Mouse (Mus musculus) frontal cortex, postnatal 10 days (tissue): ENCODE data around the gene Tmed11.
"Not testable (repeated sequence)": the region's sequence is repeated elsewhere in the genome, so short reads cannot be mapped to it uniquely, and the experiment has no call there.

Source experiments
- DNase-seq, 2 experiments: peaks; one replicate each; pipeline ENCODE4 v3.0.0; 2022; ENCODE audit warnings: low spot score in 2 of 2, mixed read lengths in 1 of 2

Tmed11 gene

DNA sequence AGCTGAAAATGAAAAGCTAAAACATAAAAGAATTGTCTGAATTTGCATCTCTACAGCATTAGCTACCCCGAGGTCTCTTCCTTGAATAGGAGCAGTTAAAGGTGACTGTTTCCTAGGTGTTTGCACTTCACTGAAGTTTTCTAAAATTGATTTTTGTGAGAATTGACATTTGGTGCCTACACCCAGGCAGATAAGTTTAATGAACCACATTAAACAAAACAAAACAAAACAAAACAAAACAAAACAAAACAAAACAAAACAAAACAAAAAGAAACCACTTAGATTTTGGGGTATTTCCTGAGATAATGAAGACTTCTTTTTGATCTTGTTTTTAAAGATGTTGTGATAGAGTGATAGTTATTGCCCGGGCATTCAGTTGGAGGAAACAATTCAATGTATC is at the start of gene Tmed11:
Tmed11 (minus strand) TSS at position 101 of the 400 bp plus-strand sequence.
- DNase-seq: not testable (repeated sequence)

DNA sequence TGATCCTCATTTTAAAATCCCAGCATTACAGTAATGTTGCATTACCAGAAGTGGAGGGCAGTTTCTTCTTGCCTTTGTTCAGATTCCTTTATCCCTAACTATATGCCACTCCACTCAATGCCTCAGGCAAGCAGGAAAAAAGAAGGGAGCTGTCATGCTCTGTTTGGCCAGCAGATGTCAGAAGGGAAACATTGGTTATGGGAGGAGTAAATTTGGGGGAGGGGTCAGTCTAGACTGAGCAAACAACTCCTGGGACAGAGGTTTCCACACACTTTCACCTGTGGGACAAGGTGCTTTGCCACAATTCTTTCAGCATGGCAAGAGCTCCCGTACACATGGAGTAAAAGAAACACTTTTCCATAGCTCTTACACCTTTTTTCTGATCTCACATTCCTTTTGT is 41.0 kb upstream of the Tmed11 start:
- no peak for DNase-seq

DNA sequence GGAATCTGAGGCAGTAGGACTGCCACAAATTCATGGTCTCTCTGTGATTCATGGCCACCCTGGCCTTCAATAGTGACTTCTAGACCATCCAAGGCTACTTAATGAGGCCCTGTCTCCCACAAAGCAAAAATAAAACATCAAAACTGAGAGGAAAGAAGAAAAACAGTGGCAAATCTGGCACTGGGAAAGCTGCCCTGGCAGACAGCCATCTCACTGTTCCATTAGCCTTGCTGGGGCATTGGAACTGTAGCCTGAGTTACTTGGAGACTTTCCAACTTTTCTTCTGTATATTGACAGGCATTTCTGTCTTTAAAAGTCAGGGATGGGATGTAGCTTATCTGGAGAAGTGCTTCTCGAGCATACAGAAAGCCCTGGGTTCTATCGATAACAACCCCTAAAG is 28.1 kb upstream of the Tmed11 start:
- peak in 1 of 2 experiments; percentile 3 for DNase-seq

DNA sequence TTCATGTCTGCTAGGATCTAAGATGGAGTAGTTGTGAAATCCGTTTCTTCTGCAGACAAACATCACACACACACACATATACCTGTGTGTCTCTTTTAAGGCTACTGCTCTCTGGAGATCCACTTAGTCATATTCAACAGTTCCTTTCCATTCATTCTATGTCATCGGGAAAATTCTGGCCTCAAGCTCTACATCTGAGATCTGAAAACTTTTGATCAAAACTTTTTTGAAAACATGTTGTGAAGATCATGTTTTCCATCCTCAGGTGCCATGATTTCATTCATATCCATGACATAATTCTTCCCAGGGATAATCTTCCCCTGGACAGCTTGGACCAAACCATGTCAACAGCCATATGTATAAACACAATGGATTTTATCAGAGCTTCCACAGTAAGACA is 13.6 kb upstream of the Tmed11 start, which contains the start of gene Vmn2r8:
Vmn2r8 (minus strand) TSS at position 101 of the 400 bp plus-strand sequence.
- DNase-seq: not testable (repeated sequence)

DNA sequence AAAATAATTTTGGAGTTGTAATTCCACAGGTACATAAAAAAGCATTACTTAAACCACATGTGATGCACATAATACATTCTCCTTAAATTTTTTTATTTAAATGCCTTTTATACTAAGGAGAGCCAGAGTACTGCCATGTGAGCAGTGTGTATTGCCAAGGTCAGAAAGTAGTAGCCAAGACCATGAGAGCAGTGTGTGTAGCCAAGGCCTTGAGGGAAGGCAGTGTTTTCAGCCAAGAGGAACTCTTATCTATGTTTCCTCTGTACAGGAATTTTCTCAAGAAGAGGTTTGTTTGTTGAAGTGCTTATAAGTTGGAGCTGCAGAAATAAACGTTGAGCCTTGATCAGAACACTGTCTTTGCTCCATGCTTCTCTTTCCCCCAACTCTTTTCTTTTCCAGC is 8.5 kb upstream of the Tmed11 start:
- DNase-seq: no peak

DNA sequence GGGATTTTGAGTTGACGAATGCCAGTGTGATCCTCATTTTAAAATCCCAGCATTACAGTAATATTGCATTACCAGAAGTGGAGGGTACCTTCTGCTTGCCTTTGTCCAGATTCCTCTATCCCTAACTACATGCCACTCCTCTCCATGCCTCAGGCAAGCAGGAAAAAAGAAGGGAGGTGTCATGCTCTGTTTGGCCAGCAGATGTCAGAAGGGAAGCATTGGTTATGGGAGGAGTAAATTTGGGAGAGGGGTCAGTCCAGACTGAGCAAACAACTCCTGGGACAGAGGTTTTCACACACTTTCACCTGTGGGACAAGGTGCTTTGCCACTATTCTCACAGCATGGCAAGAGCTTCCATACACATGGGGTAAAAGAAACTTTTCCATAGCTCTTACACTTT is 4.8 kb downstream of the Tmed11 start:
- not testable (repeated sequence) for DNase-seq

DNA sequence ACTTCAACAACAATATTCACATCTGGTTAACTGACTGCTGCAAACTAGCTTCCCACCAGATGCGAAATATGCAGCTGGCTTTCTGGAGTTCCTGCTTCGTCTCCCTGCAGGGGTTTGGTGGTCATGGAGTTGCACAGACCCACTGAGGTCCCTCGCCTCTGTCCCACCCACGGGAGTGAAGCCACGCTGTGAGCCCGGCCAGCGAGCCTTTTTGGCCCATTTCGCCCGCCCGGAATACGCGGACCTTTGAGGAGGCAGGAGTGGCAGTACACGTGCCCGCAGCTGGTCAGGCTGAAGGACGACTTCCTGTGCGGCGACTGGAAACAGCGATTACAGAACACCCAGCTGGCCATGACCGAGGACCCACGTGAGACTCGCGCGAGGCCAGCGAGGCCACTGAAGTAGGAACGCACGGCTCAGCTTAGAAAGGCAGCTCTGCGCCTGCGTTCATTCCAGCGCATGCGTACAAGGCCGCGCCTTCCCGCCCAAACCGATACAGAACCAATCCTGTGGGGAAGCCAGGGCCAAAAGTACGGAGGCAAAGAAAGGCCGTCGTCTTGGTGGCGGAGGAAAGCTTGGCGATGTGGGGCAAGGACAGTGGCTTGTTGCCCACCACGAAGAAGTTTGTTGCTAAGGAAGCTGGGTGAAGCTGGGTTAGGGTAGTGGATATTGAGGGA is 20.4 kb downstream of the Tmed11 start, which contains the start of gene Rnf212:
Rnf212 (minus strand) TSS at position 353 of the 677 bp plus-strand sequence.
- DNase-seq: no peak

DNA sequence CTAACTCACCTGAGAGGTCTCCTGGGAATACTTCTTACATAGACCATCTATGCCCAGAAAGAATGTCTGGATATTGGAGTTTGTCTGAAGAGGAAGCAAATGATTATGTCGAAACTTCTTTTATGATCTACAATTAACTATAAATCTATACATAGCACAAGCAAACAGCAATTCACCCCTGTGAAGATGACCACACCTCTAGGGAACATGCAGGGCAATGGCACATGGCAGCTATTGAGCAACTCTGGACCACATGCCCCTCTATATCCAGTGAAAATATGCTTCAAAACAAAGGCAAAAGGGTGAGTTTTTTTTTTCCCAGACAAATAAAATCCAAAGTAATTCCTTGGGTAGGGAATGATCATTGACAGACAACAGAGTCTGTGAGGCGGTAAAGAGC is 35.2 kb downstream of the Tmed11 start:
- no peak for DNase-seq

DNA sequence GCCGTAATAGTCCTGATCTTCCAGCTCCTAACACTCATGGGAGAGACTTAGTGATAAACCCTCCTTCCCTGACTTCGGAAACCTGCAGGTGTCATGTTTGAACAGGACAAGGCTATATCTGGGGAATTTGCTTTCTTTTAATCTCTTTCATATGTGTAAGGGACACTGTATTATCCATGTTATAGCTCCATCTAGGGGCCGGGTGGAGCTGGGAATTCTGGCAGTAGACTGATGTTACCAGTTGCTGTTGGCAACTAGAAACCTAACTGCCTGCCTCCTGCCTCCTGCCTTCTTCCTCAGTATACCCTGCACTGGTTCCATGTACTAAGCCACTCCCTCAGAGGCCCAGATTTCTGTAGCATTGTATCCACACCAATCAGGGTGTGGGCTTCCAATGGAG is 36.8 kb downstream of the Tmed11 start:
- DNase-seq: peak; percentile 5 to 12

DNA sequence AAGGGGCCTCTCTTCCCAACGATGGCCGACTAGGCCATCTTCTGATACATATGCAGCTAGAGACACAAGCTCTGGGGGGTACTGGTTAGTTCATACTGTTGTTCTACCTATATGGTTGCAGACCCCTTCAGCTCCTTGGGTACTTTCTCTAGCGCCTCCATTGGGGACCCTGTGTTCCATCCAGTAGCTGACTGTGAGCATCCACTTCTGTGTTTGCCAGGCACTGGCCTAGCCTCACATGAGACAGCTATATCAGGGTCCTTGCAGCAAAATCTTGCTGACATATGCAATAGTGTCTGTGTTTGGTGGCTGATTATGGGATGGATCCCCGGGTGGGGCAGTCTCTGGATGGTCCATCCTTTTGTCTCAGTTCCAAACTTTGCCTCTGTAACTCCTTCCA is 43.9 kb downstream of the Tmed11 start:
- not testable (repeated sequence) for DNase-seq

DNA sequence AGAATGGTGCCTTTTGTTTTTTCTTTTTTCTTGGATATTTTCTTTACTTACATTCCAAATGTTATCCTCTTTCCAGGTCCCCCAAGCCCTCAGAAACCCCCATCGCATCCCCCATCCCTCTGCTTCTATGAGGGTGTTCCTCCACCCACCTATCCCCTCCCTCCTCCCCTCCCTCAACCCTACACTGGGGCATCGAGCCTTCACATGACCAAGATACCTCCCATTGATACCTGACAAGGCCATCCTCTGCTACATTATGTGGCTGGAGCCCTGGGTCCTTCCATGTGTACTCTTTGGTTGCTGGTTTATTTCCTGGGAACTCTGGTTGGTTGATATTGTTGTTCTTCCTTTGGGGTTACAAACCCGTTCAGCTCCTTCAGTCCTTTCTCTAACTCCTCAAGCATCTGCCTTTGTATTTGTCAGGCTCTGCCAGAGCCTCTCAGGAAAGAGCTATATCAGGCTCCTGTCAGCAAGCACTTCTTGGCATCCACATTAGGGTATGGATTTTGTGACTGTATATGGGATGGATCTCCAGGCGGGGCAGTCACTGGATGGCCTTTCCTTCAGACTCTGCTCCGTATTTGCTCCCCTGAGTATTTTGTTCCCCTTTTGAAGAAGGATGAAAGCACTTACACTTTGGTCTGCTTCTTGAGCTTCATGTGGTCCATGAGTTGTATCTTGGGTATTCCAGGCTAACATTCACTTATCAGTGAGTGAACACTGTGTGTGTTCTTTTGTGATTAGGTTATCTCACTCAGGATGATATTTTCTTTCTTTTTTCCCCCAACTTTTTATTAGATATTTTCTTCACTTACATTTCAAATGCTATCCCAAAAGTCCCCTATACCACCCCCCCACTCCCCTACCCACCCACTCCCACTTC is 44.6 kb downstream of the Tmed11 start:
- no peak for DNase-seq

DNA sequence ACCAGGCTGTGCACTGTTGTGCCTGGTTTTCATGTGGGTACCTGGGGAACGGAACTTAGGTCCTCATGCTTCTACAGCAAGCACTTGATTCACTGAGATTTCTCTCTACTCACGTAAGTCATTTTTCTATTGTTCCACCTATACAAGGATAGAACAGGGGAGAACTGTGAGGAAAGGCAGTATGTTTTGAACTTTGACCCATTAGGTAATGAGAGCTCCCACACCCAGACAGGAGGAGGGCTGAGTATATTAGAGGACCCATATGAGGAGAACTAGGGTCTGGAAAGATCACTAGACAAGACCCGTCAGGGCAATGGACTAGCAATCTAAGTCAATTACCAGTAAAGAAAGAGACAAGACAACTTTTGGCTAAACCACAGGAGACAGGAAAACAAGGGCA is 50.5 kb downstream of the Tmed11 start:
- DNase-seq: no peak

DNA sequence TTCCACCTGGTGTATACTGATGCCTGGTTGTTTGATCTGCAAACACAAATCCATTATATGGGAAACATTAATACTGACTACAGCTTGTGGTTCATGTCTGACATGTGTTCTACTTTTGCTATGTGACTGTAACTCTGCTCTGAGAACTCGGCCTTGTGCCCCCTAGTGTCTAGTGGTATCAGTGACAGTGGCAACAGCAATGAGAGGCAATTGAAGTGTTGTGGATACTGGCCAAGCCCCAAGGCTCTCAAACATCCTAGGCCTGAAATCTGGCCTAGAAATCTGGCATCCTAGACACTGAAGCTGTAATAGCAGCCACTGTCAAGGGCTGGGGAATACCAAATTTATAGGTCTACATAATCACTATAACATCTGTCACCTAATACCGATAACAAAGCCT is 51.3 kb downstream of the Tmed11 start:
- DNase-seq: no peak

DNA sequence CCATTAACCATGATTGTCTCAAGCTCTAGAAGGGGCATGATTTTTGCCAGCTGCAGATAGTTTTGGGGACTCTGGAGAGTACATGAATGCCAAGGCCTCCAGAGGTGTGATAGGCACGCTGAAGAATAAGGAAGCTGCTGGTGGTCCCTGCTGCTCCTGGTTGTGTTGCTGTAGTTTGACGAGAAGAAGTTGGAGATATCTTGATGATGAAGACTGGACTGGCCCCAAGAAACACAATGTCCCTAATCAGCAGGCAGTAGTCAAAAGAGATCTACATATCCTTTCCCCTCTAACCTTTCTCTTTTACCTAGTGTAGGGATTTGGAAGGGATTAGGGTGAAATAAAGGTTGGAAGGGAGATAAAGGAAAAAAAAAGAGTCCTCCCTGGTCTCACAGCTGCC is 52.6 kb downstream of the Tmed11 start:
- DNase-seq: no peak

DNA sequence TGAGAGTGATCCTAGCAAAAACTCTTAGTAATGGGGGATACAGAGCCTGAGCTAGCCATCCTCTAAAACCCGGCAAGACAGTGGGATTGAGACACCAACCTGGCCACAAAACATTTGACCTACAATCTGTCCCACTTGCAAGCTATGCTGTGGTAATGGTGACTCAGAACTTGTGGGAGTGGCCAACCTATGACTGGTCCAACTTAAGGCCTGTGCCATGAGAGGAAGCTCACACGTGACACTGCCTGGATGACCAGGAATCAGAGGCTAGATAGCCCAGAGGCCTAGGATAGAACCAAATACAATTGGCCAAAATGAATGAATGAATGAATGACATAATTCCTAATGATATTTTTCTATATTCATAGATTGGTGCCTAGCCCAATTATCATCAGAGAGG is 53.3 kb downstream of the Tmed11 start:
- DNase-seq: no peak

DNA sequence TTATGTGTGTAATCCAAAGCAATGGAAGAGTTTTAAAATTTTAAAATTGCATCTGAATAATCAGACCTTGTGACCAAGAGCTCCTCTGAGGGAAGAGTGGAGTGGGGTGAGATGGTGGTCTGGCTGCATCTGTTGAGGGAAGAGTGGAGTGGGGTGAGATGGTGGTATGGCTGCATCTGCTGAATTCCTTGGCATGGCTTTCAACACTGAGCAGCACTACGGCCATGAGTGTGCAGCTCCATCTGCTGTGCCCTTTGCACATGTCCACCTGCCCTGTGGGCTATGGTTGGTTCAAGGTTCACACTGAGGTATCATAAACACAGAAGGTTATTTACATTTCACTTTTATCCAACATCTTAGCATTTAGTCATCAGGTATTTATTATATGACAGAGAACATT is 67.7 kb downstream of the Tmed11 start:
- DNase-seq: no peak
